Mouse (Mus musculus): ENCODE data around the gene Lect2. TPM values are rescaled to one million over a fixed set of nuclear protein-coding genes. Genes with fewer than 3 reads are reported as not detected.

Lect2 gene
- polyA plus RNA-seq (2017; shearing (Covaris generic)): not detected

GRCm38 (mm10) chr13:56548401-56548800, at the start of gene Lect2:
Gene Lect2 (minus strand): TSS chr13:56548502.

GRCm38 (mm10) chr13:56522081-56522820, 26.1 kb downstream of the Lect2 start, which contains the start of gene Fbxl21:
Gene Fbxl21 (plus strand): TSS chr13:56522472.

Other genes with a start within 250 kb of the Lect2 start
- gene Gm3045, start 121.9 kb downstream of the Lect2 start, polyA plus RNA-seq (2017; shearing (Covaris generic)): not detected
- not detected for gene Slc25a48, start 110.1 kb downstream of the Lect2 start, polyA plus RNA-seq (2017; shearing (Covaris generic))
- gene Il9, start 66.3 kb downstream of the Lect2 start, polyA plus RNA-seq (2017; shearing (Covaris generic)): not detected
- 1.8 TPM for gene Fbxl21, start 26.0 kb downstream of the Lect2 start, polyA plus RNA-seq (2017; shearing (Covaris generic))
- 1.1 TPM for gene Tgfbi, start 61.0 kb upstream of the Lect2 start, polyA plus RNA-seq (2017; shearing (Covaris generic))
- gene Smad5, start 154.5 kb upstream of the Lect2 start, polyA plus RNA-seq (2017; shearing (Covaris generic)): 22.3 TPM
- not detected for gene Gm45623, start 205.3 kb upstream of the Lect2 start, polyA plus RNA-seq (2017; shearing (Covaris generic))

Data from inflammation-experienced regulatory T-cells, adult 16 weeks (primary cell).